Mouse (Mus musculus) hindbrain, embryonic 16.5 days (tissue): ENCODE data around the gene LTO1. TPM values are rescaled to one million over a fixed set of nuclear protein-coding genes. Genes with fewer than 3 reads are reported as not detected.
A peak's percentile ranks its signal among the peaks of the same experiment; 100 is the strongest.
"Not testable (repeated sequence)": the region's sequence is repeated elsewhere in the genome, so short reads cannot be mapped to it uniquely, and the experiment has no call there.

Experiments
- ATAC-seq: fragments of 200-750 bp; cut with Nextera tagmentation; 2 replicates; pipeline ENCODE4 v1.8.0; 2017; ENCODE audit warnings: moderate TSS enrichment, moderate library complexity
- H3K27ac ChIP-seq: fragments of 300-500 bp; sonication (generic); 2 replicates; pipeline ENCODE4 v1.5.1; 2014; ENCODE audit warnings: low read depth, mild to moderate bottlenecking, control low read depth, low read length, moderate library complexity
- H3K27me3 ChIP-seq: fragments of 300-500 bp; sonication (generic); replicated peaks from 2 replicates; pipeline ENCODE4 v1.6.1; 2014; ENCODE audit warnings: low read length; ENCODE audit not compliant: control insufficient read depth, insufficient read depth
- H3K36me3 ChIP-seq: fragments of 300-500 bp; sonication (generic); 2 replicates; pipeline ENCODE4 v1.6.1; 2014; ENCODE audit warnings: mild to moderate bottlenecking, low read length, moderate library complexity, mixed read lengths; ENCODE audit not compliant: control insufficient read depth, insufficient read depth
- H3K4me1 ChIP-seq: fragments of 300-500 bp; sonication (generic); 2 replicates; pipeline ENCODE4 v1.6.1; 2014; ENCODE audit warnings: low read depth, low read length; ENCODE audit not compliant: control insufficient read depth, insufficient read depth
- H3K4me2 ChIP-seq: fragments of 300-500 bp; sonication (generic); 2 replicates; pipeline ENCODE4 v1.6.1; 2014; ENCODE audit warnings: mild to moderate bottlenecking, low read length, control low read depth, moderate library complexity
- H3K4me3 ChIP-seq: fragments of 300-500 bp; sonication (generic); 2 replicates; pipeline ENCODE4 v1.5.1; 2014; ENCODE audit warnings: mild to moderate bottlenecking, low read length, control low read depth, moderate library complexity
- H3K9ac ChIP-seq: fragments of 300-500 bp; sonication (generic); 2 replicates; pipeline ENCODE4 v1.6.1; 2014; ENCODE audit warnings: low read depth, mild to moderate bottlenecking, control low read depth, low read length, moderate library complexity
- H3K9me3 ChIP-seq: fragments of 300-500 bp; sonication (generic); 2 replicates; pipeline ENCODE4 v1.6.1; 2014; ENCODE audit warnings: mild to moderate bottlenecking, low read length, moderate library complexity; ENCODE audit not compliant: control insufficient read depth
- WGBS: fragments of 180-500 bp; shearing (Covaris S2); extraction: QIAGEN DNeasy Blood & Tissue Kit; methylation state at CpG from one replicate; pipeline ENCODE4 v1.1.7; 2014; 5-methylcytosine and 5-hydroxymethylcytosine counted together
- polyA plus RNA-seq: library from polyadenylated mRNA; unstranded; fragments of >200 nt; fragmentation: Nextera tagmentation; extraction: Ambion mirVana; gene quantifications from 2 replicates; pipeline ENCODE4 v1.2.1, GENCODE M21; 2015

Gene LTO1
- polyA plus RNA-seq, 1 experiment from 2014 or later = 32.5 TPM

GRCm38 (mm10) chr7:144898506-144898905, 16.4 kb upstream of the LTO1 start:
- Histone ChIP-seq H3K27me3 (peaks cover 13% of the 10 kb centered on the region), H3K9ac (no peak overlapping the region), H3K36me3 (no peaks in the 10 kb centered on the region), H3K27ac (no peak overlapping the region), H3K4me1 (peaks cover 19% of the 10 kb centered on the region), H3K4me3 (peak overlapping the region; percentile 6), H3K9me3 (no peaks in the 10 kb centered on the region), H3K4me2 (peak overlapping the region; percentile 16)
- WGBS = 29% methylated on average over 6 of the region's 6 CpGs
- ATAC-seq = no peak

DNA sequence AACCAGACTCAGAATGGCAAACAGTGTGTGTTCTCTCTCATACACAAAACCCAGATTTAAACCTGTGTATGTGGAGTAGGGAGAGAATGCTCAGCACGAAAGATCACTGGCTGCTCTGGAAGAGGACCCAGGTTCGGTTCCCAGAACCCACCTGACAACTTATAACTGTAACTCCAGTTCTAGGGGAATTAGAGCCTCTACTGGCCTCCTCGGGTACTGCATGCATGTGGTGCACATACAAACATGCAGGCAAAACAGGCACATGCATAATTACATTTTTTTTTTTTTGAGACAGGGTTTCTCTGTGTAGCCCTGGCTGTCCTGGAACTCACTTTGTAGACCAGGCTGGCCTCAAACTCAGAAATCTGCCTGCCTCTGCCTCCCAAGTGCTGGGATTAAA, 9.4 kb upstream of the LTO1 start:
- H3K36me3 ChIP-seq, H3K27ac ChIP-seq, ATAC-seq, H3K9ac ChIP-seq, H3K9me3 ChIP-seq, H3K4me3 ChIP-seq, H3K4me2 ChIP-seq, H3K4me1 ChIP-seq, H3K27me3 ChIP-seq: not testable (repeated sequence)
- WGBS = 95% methylated on average over 3 of the region's 3 CpGs

GRCm38 (mm10) chr7:144906708-144907397, 8.0 kb upstream of the LTO1 start:
- H3K27ac ChIP-seq = no peak overlapping the region
- peak overlapping the region; percentile 19; the same call in 1 of the 2 replicates for H3K4me3 ChIP-seq
- ATAC-seq = peak; percentile 40
- peaks cover 3% of the 10 kb centered on the region for H3K4me1 ChIP-seq
- 0 out of 2 replicates have a peak, but pooled peaks cover 2% of the 10 kb centered on the region for H3K9me3 ChIP-seq
- 12% methylated on average over 28 of the region's 28 CpGs for WGBS
- peak overlapping the region; percentile 51 for H3K4me2 ChIP-seq
- no peaks in the 10 kb centered on the region for H3K36me3 ChIP-seq
- H3K27me3 ChIP-seq = no peaks in the 10 kb centered on the region; the same call in 1 of the 2 replicates
- H3K9ac ChIP-seq = peak overlapping the region; percentile 41; the same call in 1 of the 2 replicates

- peaks cover 3% of the 10 kb centered on the region for H3K4me1 ChIP-seq
- 0 out of 2 replicates have a peak, but pooled peaks cover 2% of the 10 kb centered on the region for H3K9me3 ChIP-seq
- H3K9ac ChIP-seq = no peak overlapping the region
- H3K4me3 ChIP-seq = no peak overlapping the region
- ATAC-seq = no peak
- no peak overlapping the region for H3K4me2 ChIP-seq
- no peak overlapping the region for H3K27ac ChIP-seq
- H3K27me3 ChIP-seq = no peaks in the 10 kb centered on the region; the same call in 1 of the 2 replicates
- WGBS = 23% methylated on average over 8 of the region's 8 CpGs
- H3K36me3 ChIP-seq = no peaks in the 10 kb centered on the region
These were observed 7.1 kb upstream of the LTO1 start for GRCm38 (mm10) chr7:144907793-144908192.

DNA sequence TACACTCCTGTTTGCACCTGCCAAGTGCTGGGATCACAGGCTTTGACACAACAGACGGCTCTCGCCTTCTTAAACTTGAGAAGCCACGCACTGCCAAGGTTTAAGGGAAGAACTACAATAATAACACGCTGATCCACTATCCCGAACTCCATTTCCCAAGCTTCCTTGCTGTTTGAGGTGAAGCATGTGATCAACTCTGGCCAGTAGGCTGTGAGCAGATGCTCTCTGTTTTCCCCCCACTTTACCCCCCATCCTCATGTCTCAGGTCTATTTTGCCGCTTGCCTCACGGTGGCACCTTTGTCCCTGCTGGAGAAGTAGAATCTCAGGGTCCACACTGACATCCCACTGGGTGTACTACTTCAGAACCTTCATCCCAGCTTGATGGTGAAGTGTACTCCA, 6.2 kb upstream of the LTO1 start:
- no peak overlapping the region for H3K9ac ChIP-seq
- 0 out of 2 replicates have a peak, but pooled peaks cover 2% of the 10 kb centered on the region for H3K9me3 ChIP-seq
- H3K27me3 ChIP-seq = no peaks in the 10 kb centered on the region; the same call in 1 of the 2 replicates
- peaks cover 3% of the 10 kb centered on the region for H3K4me1 ChIP-seq
- H3K4me3 ChIP-seq = no peak overlapping the region
- H3K36me3 ChIP-seq = no peaks in the 10 kb centered on the region
- H3K27ac ChIP-seq = no peak overlapping the region
- 30% methylated on average over 7 of the region's 7 CpGs for WGBS
- H3K4me2 ChIP-seq = peak overlapping the region; percentile 36
- peak; percentile 68 for ATAC-seq

DNA sequence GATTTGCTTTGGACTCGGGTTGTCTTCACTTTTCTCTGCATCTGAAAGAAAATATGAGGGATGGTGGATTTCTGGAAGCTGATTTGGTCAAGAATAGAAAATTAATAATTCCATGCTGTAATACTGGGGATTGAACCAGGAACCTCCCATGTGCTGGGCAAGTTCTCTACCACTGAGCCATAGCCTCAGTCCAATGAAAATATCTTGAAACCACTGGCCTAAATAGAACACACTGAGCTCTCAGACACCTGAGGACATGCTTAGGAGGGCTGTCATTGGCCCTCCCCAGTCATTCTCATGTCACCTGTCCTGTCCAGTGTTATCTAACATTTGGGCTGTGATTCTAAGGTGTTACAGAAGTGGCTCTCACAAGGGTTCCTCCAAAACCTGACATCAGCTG, 3.8 kb upstream of the LTO1 start:
- H3K36me3 ChIP-seq = no peaks in the 10 kb centered on the region
- no peak overlapping the region for H3K4me2 ChIP-seq
- no peaks in the 10 kb centered on the region for H3K9me3 ChIP-seq
- H3K4me3 ChIP-seq = no peak overlapping the region
- peaks cover 11% of the 10 kb centered on the region for H3K4me1 ChIP-seq
- no peaks in the 10 kb centered on the region; the same call in 1 of the 2 replicates for H3K27me3 ChIP-seq
- 83% methylated on average over 1 of the region's 1 CpGs for WGBS
- no peak overlapping the region for H3K9ac ChIP-seq
- no peak overlapping the region for H3K27ac ChIP-seq
- no peak for ATAC-seq

DNA sequence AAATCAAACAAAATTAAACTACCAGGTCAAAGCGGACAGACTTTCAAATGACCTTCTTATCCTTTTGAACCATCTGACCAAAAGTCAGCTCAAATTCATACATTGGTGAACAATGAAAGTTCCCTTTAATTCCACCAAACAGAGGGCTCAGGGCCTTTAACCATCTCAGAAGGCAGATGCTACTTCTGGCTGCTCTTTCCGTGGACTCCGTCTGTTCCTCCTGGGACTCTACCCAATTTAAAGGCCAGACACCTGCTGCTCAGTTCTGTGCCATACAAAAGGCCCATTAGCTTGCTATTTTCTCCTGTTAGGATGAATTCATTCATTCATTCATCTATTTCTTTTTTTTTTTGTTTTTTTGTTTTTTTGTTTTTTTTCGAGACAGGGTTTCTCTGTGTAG, 2.0 kb upstream of the LTO1 start:
- Histone ChIP-seq H3K9ac (no peak overlapping the region), H3K9me3 (no peaks in the 10 kb centered on the region), H3K36me3 (no peaks in the 10 kb centered on the region; the same call in 1 of the 2 replicates), H3K4me1 (peaks cover 9% of the 10 kb centered on the region), H3K4me3 (no peak overlapping the region), H3K27ac (no peak overlapping the region), H3K27me3 (no peaks in the 10 kb centered on the region), H3K4me2 (no peak overlapping the region)
- ATAC-seq = no peak
- WGBS = 53% methylated on average over 4 of the region's 4 CpGs

DNA sequence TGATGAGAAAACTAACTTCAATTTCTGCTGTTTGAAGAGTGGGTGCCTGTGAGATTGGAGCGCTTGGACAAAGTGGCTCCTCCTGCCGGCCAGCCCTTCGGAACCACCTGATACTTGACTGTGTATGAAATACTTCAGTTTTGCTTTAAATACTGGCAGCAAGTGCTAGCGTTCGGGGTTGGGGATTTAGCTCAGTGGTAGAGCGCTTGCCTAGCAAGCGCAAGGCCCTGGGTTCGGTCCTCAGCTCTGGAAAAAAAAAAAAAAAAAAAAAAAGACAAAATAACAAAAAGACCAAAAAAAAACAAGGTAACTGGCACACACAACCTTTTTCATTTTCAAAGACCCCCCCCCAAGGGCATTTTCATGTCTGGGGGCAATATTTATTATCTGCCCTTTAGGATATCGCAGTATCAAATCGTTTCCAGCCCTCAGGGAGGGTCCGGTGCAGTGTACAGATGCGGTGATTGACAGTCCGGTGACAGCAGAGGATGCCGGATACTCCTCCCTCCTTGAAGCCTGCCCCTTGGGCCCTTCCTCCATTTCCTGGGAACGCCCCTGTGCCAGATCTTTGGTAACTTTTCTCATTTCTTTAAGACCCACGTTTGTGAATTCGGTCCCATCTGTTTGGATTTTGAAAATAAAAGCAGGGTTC, 478 bp upstream of the LTO1 start:
- Histone ChIP-seq H3K27me3 (no peaks in the 10 kb centered on the region), H3K4me1 (peaks cover 9% of the 10 kb centered on the region), H3K4me3 (peak overlapping the region; percentile 82), H3K4me2 (peak overlapping the region; percentile 71), H3K27ac (peak overlapping the region; percentile 82), H3K9ac (peak overlapping the region; percentile 81), H3K36me3 (peaks cover 3% of the 10 kb centered on the region), H3K9me3 (no peaks in the 10 kb centered on the region)
- peak; percentile 92 for ATAC-seq
- 8% methylated on average over 17 of the region's 17 CpGs for WGBS

GRCm38 (mm10) chr7:144918823-144919222, 3.9 kb downstream of the LTO1 start:
- Histone ChIP-seq H3K27me3 (no peaks in the 10 kb centered on the region), H3K27ac (no peak overlapping the region), H3K4me1 (peaks cover 9% of the 10 kb centered on the region), H3K4me2 (no peak overlapping the region), H3K9ac (no peak overlapping the region), H3K9me3 (no peaks in the 10 kb centered on the region), H3K4me3 (no peak overlapping the region), H3K36me3 (peaks cover 12% of the 10 kb centered on the region)
- ATAC-seq = no peak
- WGBS = 64% methylated on average over 1 of the region's 1 CpGs
